Mouse (Mus musculus) G1E (cell line): Measurements from ENCODE around the gene Pdzrn4. TPM values are rescaled to one million over a fixed set of nuclear protein-coding genes. Genes with fewer than 3 reads are reported as not detected.

ENCODE experiments used
- ATAC-seq: 2 replicates; pipeline ENCODE4 v1.8.0; 2016; ENCODE audit warnings: mild to moderate bottlenecking; ENCODE audit not compliant: insufficient number of reproducible peaks, poor library complexity, low FRiP score, severe bottlenecking; ENCODE audit errors: extremely low read depth
- DNase-seq: peaks from one replicate; pipeline ENCODE4 v3.0.0; 2012; ENCODE audit warnings: low spot score
- H3K27me3 ChIP-seq: 2 replicates; pipeline ENCODE4 v1.6.1; 2012; ENCODE audit warnings: mild to moderate bottlenecking, low read length, inconsistent platforms; ENCODE audit not compliant: insufficient read depth
- H3K36me3 ChIP-seq: replicated peaks from 2 replicates; pipeline ENCODE3; 2012; ENCODE audit warnings: mild to moderate bottlenecking, inconsistent platforms
- H3K4me1 ChIP-seq: 2 replicates; pipeline ENCODE4 v1.6.1; 2012; ENCODE audit warnings: low read depth, low read length, inconsistent platforms, mixed read lengths; ENCODE audit not compliant: insufficient read depth
- H3K4me3 ChIP-seq: 2 replicates; pipeline ENCODE4 v1.5.1; 2012; ENCODE audit warnings: low read depth, mild to moderate bottlenecking, inconsistent platforms, low read length, moderate library complexity, mixed read lengths
- H3K9me3 ChIP-seq: replicated peaks from 2 replicates; pipeline ENCODE4 v1.6.1; 2012; ENCODE audit warnings: inconsistent platforms
- CTCF ChIP-seq: IDR thresholded peaks from 2 replicates; pipeline ENCODE4 v1.5.1; 2012; ENCODE audit warnings: low read depth, low read length, inconsistent platforms, mixed read lengths
- GATA1 ChIP-seq: IDR thresholded peaks from 2 replicates; pipeline ENCODE4 v1.6.1; 2012; ENCODE audit warnings: borderline replicate concordance, low read length, inconsistent platforms, mixed read lengths
- GATA2 ChIP-seq: IDR thresholded peaks from 2 replicates; pipeline ENCODE4 v1.6.1; 2012; ENCODE audit warnings: low read depth, low read length, inconsistent platforms, borderline replicate concordance
- POLR2AphosphoS5 ChIP-seq: IDR thresholded peaks from 2 replicates; pipeline ENCODE4 v1.6.1; 2012; ENCODE audit warnings: low read depth, low read length, inconsistent platforms; ENCODE audit not compliant: insufficient replicate concordance
- TAL1 ChIP-seq: conservative IDR thresholded peaks from 2 replicates; pipeline ENCODE4 v1.6.1; 2012; ENCODE audit warnings: low read depth, low read length, inconsistent platforms, mixed read lengths
- polyA plus RNA-seq: library from polyadenylated mRNA; stranded (reverse); fragments of >175 nt; gene quantifications from 2 replicates; pipeline ENCODE4 v1.2.3, GENCODE M21; 2012
- total RNA-seq, 2 experiments: library from RNA; stranded (forward) in 1 of 2; stranded (reverse) in 1 of 2; fragments of 200-1000 nt in 1 of 2; fragments of >200 nt in 1 of 2; fragmentation: Nextera tagmentation in 1 of 2; gene quantifications; 2 replicates each; pipeline ENCODE4 v1.2.3; 2014 to 2017

Pdzrn4 gene
- total and polyA plus RNA-seq, 3 experiments, result 0.05 TPM; not detected in 2

GRCm38 (mm10) chr15:92515651-92516050, 119.0 kb downstream of the Pdzrn4 start:
- ATAC-seq, result no peak
- TF ChIP-seq GATA1 (no peak), TAL1 (no peak), POLR2AphosphoS5 (no peak), CTCF (no peak), GATA2 (no peak)

GRCm38 (mm10) chr15:92520677-92521225, 124.1 kb downstream of the Pdzrn4 start:
- no peaks in the 10 kb centered on the region for H3K36me3 ChIP-seq
- no peaks in the 10 kb centered on the region for H3K4me1 ChIP-seq
- TF ChIP-seq TAL1, result no peak
- no peak for TF ChIP-seq CTCF
- no peak for TF ChIP-seq GATA2
- no peak for TF ChIP-seq GATA1
- TF ChIP-seq POLR2AphosphoS5, result no peak
- DNase-seq (no peak), ATAC-seq (no peak)
- no peak overlapping the region for H3K4me3 ChIP-seq
- peaks cover 15% of the 10 kb centered on the region for H3K9me3 ChIP-seq
- no peaks in the 10 kb centered on the region for H3K27me3 ChIP-seq

More at GRCm38 (mm10) chr15:92515651-92516050, 119.0 kb downstream of the Pdzrn4 start:
- H3K9me3 ChIP-seq, result peaks cover 10% of the 10 kb centered on the region
- H3K27me3 ChIP-seq, result no peaks in the 10 kb centered on the region
- H3K4me1 ChIP-seq, result no peaks in the 10 kb centered on the region
- H3K4me3 ChIP-seq, result no peak overlapping the region
- DNase-seq, result no peak
- H3K36me3 ChIP-seq, result no peaks in the 10 kb centered on the region

GRCm38 (mm10) chr15:92521686-92522085, 125.0 kb downstream of the Pdzrn4 start:
- H3K4me1 ChIP-seq, result no peaks in the 10 kb centered on the region
- H3K27me3 ChIP-seq, result no peaks in the 10 kb centered on the region
- H3K9me3 ChIP-seq, result peaks cover 14% of the 10 kb centered on the region
- TF ChIP-seq POLR2AphosphoS5 (no peak), GATA1 (no peak), TAL1 (no peak), CTCF (no peak), GATA2 (no peak)
- ATAC-seq (no peak), DNase-seq (no peak)
- no peak overlapping the region for H3K4me3 ChIP-seq
- H3K36me3 ChIP-seq, result no peaks in the 10 kb centered on the region

- no peak overlapping the region for H3K4me3 ChIP-seq
- TF ChIP-seq CTCF (no peak), GATA2 (no peak), TAL1 (no peak), POLR2AphosphoS5 (no peak), GATA1 (no peak)
- H3K4me1 ChIP-seq, result no peaks in the 10 kb centered on the region
- no peak for DNase-seq
- no peaks in the 10 kb centered on the region for H3K36me3 ChIP-seq
- no peak for ATAC-seq
- no peaks in the 10 kb centered on the region for H3K27me3 ChIP-seq
- peaks cover 17% of the 10 kb centered on the region for H3K9me3 ChIP-seq
Observed at GRCm38 (mm10) chr15:92524917-92525316, 128.2 kb downstream of the Pdzrn4 start.

- TF ChIP-seq GATA2 (no peak), TAL1 (no peak), GATA1 (no peak), CTCF (no peak), POLR2AphosphoS5 (no peak)
- ATAC-seq, result no peak
- no peak for DNase-seq
- Histone ChIP-seq H3K36me3 (no peaks in the 10 kb centered on the region), H3K4me1 (no peaks in the 10 kb centered on the region), H3K4me3 (no peak overlapping the region), H3K9me3 (peaks cover 17% of the 10 kb centered on the region), H3K27me3 (no peaks in the 10 kb centered on the region)
Observed at GRCm38 (mm10) chr15:92525416-92525815, 128.7 kb downstream of the Pdzrn4 start.

GRCm38 (mm10) chr15:92526731-92527130, 130.1 kb downstream of the Pdzrn4 start:
- Histone ChIP-seq H3K4me1 (no peaks in the 10 kb centered on the region), H3K27me3 (no peaks in the 10 kb centered on the region), H3K9me3 (peaks cover 15% of the 10 kb centered on the region), H3K36me3 (no peaks in the 10 kb centered on the region), H3K4me3 (no peak overlapping the region)
- no peak for TF ChIP-seq CTCF
- TF ChIP-seq TAL1, result no peak
- no peak for TF ChIP-seq GATA2
- TF ChIP-seq GATA1, result no peak
- TF ChIP-seq POLR2AphosphoS5, result no peak
- DNase-seq (no peak), ATAC-seq (no peak)

- DNase-seq (no peak), ATAC-seq (no peak)
- Histone ChIP-seq H3K36me3 (no peaks in the 10 kb centered on the region), H3K4me3 (no peak overlapping the region), H3K4me1 (no peaks in the 10 kb centered on the region), H3K27me3 (no peaks in the 10 kb centered on the region), H3K9me3 (peaks cover 15% of the 10 kb centered on the region)
- TF ChIP-seq CTCF, result no peak
- no peak for TF ChIP-seq TAL1
- no peak for TF ChIP-seq GATA2
- TF ChIP-seq POLR2AphosphoS5, result no peak
- no peak for TF ChIP-seq GATA1
Observed at GRCm38 (mm10) chr15:92543252-92543651, 146.6 kb downstream of the Pdzrn4 start.
